Mouse (Mus musculus): ENCODE results near the gene Gm45208.

The Gm45208 gene

GRCm38 (mm10) chrX:7772766-7773165, 50.7 kb downstream of the Gm45208 start:
- DNase-seq (ENCODE audit: low spot score): no peak

DNA sequence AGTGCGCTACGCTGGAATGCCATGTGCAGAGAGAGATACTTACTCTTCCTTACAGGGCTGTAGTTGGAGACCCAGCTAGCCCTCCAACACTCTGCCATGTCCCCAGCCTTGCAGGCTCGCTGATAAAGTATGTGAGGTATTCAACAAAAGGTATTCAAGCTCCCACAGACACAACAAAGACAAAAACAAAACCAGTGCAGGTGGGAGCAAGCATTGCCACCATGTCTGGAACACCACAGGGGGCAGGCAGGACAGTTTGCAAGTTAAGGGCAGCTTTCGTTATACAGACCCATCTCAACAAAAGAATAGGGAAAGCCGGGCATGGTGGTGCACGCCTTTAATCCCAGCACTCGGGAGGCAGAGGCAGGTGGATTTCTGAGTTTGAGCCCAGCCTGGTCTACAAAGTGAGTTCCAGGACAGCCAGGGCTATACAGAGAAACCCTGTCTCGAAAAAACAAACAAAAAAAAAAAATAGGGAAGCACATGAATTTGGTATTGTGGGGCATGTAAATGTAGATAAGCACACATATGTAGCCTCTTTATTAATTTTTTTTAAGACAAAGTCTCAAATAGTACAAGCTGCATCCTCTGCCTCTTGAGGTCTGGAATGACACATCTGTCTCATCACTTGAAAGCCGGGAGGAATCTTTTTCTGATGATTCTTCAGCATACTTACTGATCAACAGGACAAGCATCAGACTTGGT, 53.6 kb downstream of the Gm45208 start:
- no peak for DNase-seq (ENCODE audit: low spot score)

DNA sequence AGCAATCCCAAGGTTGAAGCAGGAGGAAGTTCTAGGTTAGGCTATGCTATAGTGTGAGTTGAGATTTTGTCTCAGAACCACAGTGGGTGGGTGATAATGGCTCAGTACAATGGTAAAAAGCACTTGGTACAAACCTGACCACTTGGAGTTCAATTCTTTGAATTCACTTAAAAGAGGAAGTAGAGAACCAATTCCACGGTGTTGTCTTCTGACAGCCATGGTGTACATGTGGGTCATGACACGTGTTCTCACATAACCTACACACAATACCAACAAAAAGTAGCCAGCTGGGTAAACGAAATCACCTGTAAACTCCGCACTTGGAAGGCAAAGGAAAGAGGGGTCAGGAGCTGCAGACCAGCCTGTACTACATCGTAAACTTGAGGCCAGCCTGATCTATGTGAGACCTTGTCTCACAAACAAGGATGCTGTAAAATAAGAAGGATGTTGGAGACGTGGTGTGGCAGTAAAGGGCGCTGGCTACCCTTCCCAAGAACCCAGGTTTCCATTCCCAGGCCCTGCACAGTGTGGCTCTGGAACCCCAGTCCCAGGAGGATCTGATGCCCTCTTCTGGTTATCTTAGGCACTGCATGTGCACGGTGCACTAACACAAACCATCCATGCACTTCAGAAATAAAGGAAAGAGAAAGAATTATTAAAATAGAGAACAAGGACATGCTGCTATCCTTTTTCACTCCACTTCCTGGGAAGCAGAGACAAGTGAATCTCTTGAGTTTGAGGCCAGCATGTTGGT, 54.5 kb downstream of the Gm45208 start:
- DNase-seq (ENCODE audit: low spot score): peak; percentile 62

DNA sequence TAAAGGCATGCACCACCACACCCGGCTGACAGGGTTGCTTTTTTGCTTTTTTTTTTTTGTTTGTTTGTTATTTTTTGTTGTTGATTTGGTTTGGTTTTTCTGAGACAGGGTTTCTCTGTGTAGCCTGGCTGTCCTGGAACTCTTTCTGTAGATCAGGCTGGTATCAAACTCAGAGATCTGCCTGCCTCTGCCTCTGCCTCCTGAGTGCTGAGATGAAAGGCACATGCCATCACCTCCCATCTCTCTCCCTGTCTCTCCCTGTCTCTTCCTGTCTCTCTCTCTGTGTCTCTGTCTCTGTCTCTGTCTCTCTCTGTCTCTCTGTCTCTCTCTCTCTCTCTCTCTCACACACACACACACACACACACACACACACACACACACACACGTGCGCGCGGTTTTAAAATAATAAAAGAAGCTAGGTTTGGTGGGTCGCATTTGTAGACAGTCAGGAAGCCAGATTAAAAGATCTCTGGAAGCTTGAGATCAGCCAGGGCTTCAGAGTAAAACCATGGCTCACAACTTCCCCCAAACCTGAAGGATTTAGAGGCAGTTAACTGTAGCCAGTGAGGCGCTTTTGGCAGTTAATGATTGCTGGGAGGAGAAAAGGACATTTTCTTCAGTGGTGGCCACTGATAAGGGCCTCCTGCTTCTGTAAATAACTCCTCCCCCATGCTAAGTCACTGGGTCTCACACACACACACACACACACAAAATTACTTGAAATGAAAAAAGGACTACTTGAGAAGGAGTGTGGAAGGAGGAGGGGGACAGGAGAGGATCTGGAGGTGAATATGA, 56.6 kb downstream of the Gm45208 start:
- no peak for DNase-seq (ENCODE audit: low spot score)

GRCm38 (mm10) chrX:7779294-7779693, 57.2 kb downstream of the Gm45208 start:
- DNase-seq (ENCODE audit: low spot score): no peak

All from urinary bladder, postnatal 14 days (tissue).